Mouse (Mus musculus): ENCODE measurements around the gene Grik4.
A peak's percentile ranks its signal among the peaks of the same experiment; 100 is the strongest.

The Grik4 gene

DNA sequence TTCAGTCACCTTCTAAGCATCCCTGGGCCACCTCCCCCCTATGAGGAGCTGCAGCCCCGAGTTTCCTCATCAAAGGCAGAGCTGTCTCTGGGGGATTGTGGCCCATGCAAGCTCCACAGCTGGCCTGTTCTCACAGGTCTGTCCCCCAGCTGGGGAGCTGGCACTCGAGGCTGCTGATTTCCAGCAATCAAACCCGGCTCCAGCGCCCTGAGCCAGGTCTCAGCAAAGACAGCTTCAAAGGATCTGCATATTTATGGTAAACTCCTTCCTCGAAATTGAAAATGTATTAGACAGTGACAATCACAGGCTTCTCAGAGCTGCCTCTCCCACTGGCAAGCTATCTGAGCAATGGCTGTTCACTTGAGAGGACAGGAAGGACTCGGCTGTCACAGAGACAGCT, 330.5 kb downstream of the Grik4 start:
- DNase-seq (ENCODE audit: extremely low read depth, insufficient read length, low spot score), result no peak

DNA sequence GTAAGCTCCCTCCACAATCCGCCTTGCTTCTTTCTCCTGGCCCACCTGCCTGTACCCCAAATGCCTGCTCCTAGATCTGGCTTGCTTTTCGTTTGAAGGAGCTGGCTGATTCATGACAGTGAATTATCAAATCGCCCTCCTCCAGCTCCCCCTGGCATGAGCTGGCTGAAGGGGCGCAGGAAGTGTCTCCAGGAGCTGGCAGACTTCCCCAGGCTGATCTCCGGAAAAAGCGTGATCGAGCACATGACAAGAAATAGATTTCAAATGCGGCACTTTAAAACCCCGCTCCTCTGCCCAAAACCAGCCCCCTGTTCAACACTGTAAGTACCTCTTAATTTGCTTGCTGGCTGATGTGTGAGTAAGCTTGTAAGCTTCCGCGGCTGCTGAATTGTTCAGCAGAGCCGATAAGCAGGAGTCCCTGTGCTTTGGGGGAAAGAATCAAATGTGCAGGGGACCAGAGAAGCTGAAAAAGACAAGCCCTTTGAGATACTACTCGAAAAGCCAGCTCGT, 331.8 kb downstream of the Grik4 start:
- no peak for DNase-seq (ENCODE audit: extremely low read depth, insufficient read length, low spot score)

DNA sequence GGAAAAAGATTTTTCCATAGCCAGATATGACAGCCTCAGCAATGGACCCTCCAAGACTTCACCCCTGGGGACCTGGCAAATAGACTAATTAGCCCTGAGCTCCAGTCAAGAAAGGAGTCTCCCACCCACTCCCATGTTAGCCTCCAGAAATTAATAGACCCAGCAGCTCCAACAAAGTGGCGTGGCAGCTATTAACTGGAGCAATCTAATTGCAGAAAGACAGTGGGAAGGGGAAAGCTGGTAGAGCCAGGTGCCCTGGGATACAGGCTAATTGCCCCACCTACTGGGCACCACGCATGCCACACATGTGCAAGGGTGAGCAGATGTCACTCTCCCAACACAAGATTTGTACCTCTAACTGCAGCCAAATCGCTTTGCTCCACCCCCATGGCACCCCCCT, 342.8 kb downstream of the Grik4 start:
- DNase-seq (ENCODE audit: extremely low read depth, insufficient read length, low spot score), result no peak

DNA sequence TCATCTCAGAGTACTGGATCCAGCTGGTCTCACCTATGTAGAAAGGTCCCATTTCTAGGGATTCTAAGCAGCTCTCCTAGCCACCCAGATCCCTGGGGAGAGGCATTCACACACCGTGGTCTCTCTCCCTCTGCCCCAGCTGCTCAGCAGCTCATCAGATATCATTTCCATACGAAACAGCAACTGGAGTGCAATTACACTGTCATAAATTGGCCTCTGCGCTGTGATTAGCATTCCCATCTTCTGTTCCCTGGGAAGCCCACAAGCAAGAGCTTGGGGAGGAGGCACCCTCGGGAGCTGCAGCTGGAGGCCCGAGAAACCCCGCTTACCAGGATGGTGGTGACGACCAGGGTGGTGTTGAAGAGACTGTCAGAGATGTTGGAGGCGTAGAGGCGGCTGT, 346.8 kb downstream of the Grik4 start:
- no peak for DNase-seq (ENCODE audit: extremely low read depth, insufficient read length, low spot score)

DNA sequence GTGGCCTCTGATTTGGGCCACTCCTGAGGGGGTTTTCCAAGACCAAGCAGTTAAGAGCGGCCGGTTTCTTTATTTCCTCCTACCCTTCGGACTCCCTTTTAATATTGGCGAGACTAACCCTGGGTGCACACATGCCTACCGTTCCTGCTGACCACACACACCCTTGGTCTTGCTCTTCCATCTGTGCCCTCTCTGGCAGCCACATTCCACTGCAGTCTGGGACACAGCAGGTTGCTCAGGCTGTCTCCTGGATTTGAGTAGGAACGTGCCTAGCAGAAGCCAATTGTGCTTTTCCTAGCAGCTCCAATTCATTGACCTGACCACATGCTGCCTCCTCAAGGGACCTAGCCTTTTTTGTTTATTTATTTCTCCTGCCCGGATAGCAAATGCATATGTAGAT, 365.8 kb downstream of the Grik4 start:
- DNase-seq (ENCODE audit: extremely low read depth, insufficient read length, low spot score), result no peak

DNA sequence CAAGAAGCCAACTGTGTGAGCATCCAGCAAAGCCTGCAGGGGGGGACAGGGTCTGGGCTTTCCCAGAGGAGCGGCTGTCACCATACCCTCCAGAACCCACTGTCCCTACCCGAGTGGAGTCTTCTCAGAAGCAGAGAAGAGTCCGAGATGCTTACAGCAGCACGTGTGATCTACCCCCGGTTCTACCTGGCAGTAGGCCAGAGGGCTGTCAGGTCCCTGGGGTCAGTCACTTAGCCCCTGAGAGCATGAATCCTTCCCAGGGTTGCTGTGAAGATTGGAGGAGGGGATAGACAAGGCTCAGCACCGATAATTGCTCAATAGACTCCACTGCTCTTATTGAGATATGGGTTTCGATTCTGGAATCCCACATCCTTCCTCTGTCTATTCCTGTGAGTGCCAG, 366.2 kb downstream of the Grik4 start:
- DNase-seq (ENCODE audit: extremely low read depth, insufficient read length, low spot score), result no peak

DNA sequence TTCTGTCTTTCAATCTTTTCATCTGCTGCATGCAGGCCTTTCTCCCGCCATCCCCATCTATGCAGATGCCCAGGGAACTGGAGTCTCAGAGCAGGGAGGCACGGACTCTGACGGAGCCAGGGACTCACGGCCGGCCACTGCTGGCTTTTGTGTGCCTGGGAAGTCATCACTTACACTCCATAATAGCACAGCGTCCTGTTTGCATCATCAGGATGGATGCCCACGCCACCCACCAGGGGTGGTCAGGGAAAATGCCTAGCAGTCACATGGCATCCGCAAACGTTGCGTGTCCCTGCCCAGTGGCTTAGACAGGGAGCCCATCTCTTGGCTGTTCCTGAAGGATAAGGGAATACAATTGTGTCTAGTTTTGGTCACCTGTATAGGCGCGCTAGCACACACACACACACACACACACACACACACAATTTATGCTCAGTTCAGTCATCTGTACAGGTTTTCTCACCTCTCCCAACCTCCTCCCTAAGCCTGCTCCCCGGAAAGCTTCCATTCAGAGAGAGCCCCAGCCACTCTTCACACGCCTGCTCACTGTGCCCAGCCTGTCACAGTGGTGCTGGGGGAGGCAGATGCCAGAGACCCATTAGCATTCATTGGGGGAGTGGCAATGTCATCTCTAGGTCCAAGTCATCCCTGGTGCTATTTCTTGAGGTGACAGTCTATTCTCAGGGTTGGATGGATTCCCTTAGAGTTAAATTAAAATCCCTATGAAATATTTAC, 370.5 kb downstream of the Grik4 start:
- peak; percentile 4 for DNase-seq (ENCODE audit: extremely low read depth, insufficient read length, low spot score)

DNA sequence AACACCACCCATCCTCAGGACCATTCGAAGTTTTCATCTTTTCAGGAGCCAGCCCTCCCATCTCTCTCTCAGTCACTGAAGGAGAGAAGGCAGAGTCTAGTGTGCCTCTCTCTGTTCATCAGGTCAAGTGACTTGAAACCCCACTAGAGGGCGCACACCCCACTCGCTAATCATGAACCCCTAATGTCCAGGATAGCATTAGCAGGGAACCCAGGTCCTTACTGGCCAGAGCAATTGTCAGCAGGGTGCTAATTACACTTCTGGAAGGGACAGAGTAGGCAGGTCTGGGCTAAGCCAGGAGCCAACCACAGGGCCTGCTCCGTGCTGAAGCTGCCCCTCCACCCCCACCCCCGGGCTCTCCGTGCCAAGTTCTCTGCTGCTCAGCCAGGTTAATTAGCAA, 371.1 kb downstream of the Grik4 start:
- DNase-seq (ENCODE audit: extremely low read depth, insufficient read length, low spot score), result peak; percentile 7

DNA sequence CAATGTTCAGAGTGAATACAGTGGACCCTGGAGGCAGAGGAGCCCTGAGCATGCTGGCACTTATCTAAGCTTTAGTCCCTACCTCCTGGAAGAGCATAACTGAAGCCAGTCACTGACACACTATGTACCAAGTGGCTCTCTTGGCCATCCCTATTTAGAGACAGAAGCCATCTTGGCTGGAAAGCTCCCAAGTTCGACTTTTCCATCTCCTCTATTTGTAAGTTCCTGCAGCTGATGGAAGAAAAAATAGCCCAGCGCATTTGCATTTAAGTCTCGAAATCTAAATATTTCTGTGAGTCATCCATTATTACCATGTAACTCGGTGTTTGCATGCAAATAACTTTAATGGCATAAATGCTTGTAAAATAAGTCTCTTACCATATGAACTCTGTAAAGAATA, 378.4 kb downstream of the Grik4 start:
- no peak for DNase-seq (ENCODE audit: extremely low read depth, insufficient read length, low spot score)

DNA sequence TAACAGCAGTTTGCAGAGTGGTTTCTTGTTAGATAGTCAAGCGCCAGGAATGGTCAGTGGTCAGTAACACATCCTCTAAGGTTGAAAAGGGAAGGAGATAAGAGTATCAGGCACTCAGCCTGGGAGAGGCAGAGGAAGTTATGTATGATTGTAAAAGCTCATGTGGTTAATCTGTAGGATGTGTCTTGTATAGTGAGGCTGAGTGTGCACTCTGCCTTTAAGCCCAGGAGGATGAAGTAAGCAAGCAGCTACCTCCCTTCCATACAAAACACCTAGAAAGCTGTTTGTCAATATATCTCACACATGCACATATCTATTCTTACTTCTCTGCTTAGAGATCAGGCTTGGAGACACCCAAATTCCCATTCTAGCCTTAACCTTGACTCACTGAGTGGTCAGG, 389.1 kb downstream of the Grik4 start:
- no peak for DNase-seq (ENCODE audit: extremely low read depth, insufficient read length, low spot score)

DNA sequence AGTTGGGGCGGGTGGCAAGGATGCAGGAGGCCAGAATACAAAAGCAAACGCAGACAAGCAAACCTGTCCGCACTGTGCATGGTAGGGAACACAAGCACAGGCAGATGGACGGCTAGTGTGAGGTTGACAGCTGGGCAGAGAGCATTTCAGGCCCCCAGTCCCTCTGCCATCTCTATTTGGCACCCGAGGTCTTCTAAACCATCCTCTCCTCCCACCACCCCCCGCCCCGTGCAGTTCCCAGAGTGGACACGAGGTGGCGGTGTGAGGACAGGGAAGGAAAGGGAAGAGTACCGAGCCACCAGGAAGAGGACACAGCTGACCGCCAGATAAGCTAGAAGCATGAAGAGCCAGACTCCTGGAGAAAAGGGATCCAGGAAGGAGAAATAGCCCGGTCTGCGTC, 394.2 kb downstream of the Grik4 start:
- DNase-seq (ENCODE audit: extremely low read depth, insufficient read length, low spot score), result peak; percentile 33

DNA sequence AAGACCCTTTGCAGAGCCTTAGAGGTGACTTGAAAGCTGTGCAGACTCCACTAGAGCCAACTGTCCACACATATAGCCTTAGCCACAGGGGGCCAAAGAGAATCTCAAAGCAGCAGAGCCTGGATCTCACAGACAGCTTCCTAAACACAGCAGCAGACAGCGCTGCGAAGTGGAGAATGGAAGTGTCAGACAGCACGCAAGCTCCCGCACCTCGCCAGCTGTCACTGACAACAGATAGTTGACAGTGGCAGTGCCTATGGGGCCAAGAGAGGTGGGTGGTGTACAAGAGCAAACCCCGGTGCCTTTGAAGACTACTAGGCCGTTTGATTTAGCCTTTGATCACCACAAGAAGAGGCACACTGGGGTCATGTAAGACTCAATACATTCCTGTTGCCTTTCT, 395.3 kb downstream of the Grik4 start:
- no peak for DNase-seq (ENCODE audit: extremely low read depth, insufficient read length, low spot score)

DNA sequence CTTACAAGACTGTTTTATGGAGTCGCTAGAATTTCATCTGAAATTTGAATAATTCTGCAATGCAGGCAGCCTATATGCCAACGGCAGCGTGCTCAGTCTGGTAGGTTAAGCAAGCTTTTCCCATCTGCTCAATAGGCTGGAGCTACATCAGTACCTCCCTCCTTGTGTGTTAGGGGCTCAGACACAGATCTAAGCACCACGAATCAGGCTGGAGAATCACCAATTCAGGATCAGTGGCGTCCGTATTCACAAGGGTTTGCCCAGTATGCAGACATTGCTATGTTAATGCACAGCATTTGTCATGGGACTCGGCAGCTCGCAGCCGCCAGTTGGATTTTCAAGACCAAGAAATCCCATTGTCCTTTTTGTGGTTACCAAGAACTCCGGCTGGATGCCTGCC, 399.8 kb downstream of the Grik4 start:
- no peak for DNase-seq (ENCODE audit: extremely low read depth, insufficient read length, low spot score)

DNA sequence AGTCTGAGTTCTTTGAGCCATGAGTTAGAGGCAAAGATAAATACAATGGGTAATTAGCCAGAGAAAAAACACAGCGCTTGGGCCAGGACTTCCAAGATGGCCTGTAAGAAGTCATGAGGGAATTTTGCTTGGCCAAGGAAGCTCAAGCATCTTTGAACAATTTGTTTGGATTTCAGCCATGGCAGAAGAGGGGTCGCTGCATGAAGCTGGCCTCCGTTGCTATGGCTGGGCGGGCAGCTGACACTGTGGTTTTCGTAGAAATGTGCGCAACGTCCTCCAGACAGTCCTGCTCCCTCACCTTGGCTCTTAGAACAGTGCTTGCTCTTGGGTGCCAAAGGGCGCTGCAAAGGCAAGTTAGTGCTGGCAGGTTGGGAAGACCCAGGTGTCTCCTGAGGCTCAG, 410.8 kb downstream of the Grik4 start:
- DNase-seq (ENCODE audit: extremely low read depth, insufficient read length, low spot score), result no peak

DNA sequence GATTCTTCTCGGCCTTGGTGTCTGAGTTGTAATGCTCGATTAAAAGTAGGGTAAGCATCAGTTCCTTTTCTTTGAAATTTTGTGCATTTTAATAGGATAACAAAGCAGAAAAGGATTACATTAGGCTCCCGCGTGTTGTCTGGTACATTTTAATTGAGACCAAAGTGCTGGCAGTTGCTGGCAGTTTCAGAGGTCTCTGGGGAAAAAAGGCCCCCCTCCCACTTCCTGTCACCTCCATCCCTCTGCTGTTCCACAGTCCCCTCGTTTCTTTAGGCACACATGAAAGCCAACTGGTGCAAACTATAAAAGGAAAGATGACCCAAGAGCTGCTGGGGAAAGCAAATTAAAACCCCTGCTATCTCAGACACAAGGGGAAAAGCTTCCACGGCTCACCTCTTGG, 411.3 kb downstream of the Grik4 start:
- DNase-seq (ENCODE audit: extremely low read depth, insufficient read length, low spot score), result no peak

DNA sequence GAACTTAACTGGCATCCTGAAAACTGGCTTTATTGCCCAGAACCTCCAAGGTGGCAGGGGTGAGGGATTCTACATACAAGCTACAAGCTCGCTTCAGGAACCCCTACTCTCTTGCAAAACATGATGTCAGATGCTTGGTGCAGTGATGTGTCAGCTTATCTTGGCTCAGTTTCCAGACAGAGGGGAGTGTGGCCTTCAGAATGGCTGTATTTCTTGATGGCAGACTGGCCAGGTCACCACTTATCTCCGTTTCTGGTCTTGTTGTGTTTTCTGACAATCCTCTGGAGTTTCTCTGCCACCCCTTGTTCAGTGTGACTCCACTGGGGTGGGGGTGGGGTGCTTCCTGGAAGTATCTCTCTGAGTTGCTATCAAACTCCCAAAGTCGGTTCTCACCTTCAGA, 412.3 kb downstream of the Grik4 start:
- no peak for DNase-seq (ENCODE audit: extremely low read depth, insufficient read length, low spot score)

DNA sequence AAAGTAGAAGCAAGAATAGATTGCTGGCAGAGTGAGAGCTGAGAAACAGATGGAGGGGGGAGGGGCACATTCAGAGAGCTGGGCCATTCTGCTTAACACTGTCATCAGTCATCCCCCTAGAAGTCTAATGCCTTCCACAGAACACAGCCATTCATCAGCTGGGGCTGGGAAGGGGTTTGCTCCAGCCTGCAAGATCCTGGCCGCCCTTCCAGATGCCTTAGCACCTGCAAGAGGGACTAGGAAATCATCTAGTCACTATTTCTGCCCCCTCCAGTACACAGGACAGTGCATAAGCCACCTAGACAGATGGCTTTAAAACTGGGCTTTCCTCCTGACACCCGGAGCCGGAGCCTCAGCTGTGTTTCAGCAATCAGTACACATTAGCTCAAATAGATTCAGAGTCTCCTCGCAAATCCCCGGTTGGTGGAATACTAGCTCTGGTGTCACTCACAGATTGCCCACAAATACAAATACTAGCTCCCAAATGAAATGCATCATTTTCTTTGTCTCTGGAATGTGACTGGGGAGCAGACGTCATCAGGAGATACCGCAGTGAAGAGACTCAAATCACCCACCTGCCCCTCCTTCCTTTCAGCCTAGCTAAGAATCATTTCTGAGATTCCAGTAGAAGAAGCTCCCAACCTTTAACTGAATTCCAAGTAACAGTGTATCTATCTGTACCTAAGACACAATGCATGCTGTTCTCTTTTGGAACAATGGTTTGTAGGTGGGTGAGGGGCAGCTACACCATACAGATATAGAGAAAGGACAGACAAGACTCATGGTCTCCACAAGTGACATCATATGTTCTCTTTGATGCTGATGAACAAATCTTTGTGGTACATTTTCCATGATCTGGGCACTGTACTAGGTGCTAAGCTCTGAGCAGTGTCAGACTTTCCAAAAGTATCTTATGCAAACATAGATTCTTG, 413.8 kb downstream of the Grik4 start:
- DNase-seq (ENCODE audit: extremely low read depth, insufficient read length, low spot score), result no peak

DNA sequence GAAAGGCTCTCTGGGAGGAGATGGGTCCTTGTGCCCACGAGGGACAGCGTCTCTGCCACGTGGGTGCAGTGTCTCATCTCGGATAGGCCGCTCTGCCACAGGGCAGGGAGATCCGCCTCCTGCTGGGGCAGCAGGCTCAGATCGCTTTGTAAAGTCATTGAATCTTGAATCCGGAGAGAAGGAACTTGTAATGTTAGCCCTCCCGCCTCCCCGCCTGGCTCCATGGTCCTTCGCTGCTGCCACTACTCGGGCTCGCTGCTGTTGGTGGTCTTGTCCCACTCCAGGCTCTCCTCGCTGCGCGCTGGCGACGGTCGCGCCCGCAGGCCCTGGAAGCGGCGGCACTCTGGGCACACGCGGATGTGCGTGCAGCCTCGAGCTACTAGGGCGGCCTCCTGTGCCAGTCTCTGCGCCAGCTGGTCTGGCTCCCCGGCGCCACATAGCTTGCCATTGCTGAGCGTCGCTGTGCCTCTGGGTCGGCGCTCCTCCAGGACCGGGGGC, 423.7 kb downstream of the Grik4 start:
- peak; percentile 7 for DNase-seq (ENCODE audit: extremely low read depth, insufficient read length, low spot score)

DNA sequence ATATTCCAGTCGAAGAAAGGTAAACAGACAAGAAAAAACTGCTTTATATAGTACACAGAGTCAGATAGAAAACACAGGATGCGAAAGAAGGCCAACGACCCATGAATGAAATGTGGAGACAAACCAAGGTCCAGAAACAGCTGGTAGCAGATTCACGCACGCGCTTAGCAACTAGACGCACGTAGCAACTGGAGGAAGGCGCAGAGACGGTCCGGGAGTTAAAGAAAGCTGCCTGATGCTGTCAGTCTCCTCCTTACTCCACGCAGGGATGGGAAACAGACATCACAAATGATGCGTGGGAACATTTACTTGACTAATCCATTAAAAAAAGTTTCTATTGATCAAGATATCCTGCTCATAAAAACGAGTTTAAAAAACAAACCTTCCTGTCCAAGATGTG, 426.1 kb downstream of the Grik4 start:
- no peak for DNase-seq (ENCODE audit: extremely low read depth, insufficient read length, low spot score)

DNA sequence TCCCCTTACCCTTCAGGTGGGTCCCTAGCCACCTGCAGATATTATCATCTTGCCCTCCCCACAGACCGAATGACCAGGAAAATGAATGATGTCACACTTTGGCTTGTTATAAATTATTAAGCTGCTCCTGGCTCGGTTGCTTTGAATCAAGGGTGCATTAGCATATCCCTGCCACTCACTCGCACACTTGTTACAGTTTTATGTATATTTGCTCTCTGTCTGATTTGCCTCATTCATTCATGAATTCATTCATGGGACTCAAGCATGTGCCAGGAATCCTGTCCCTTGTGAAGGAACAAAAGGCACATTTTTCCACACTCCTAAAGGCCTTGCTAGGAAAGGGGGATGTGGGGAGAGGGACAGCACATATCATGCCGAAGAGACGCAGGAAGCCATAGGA, 431.1 kb downstream of the Grik4 start:
- DNase-seq (ENCODE audit: extremely low read depth, insufficient read length, low spot score), result no peak

DNA sequence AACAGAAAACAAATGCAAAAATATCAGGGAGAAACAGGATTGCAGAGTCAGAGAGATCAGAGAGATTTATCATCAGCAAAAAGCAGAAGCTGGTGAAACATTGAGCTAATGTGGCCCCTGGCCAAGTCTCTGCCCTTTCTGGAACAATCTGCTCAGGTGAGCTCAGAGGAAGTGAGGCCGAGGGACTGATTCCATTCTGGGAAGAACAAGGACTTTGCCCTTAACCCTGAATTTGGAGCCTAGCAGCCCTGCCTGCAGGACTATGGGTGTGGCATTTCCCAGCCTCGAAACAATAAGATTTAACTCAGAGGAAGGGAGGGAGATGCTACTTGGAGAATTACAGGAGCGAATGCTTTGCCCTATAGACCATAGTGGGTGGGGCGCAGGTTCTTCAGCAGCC, 432.0 kb downstream of the Grik4 start:
- no peak for DNase-seq (ENCODE audit: extremely low read depth, insufficient read length, low spot score)

DNA sequence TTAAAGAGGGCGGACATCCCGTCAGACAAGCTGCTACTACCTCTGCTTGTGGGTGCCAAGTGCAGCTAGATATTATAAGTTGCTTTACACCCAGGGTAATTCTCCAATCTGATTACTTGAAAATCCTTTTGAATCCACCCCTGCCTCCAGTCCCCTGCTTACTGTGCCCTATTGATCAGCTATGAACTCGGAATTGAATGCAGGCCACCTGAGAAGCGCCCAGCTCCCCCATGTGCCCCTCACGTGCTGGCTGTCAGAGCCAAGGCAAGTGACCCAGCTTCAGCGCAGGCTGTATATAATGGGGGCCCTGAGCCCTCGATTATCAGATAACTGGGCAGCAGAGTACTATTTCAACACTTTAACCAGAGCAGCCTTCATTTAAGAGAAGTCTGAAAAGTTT, 436.1 kb downstream of the Grik4 start:
- DNase-seq (ENCODE audit: extremely low read depth, insufficient read length, low spot score), result no peak

All from 3134 (cell line).